Mouse (Mus musculus) cortical plate, adult 2 months (tissue): Measurements from ENCODE around the gene Tsc22d2.

ENCODE experiments used
- CTCF ChIP-seq: fragments of 200-500 bp; IDR thresholded peaks from 2 replicates; pipeline ENCODE4 v1.5.1; 2011; ENCODE audit warnings: mild to moderate bottlenecking, control low read depth, low read length; ENCODE audit not compliant: insufficient read depth; ENCODE audit errors: extremely low read depth
- POLR2A ChIP-seq: fragments of 200-500 bp; IDR thresholded peaks from 2 replicates; pipeline ENCODE4 v1.6.1; 2011; ENCODE audit warnings: mild to moderate bottlenecking, low read length, control low read depth; ENCODE audit not compliant: insufficient read depth; ENCODE audit errors: extremely low read depth

- TF ChIP-seq CTCF (no peak), POLR2A (no peak)
These were observed 4.5 kb downstream of the Tsc22d2 start for GRCm38 (mm10) chr3:58418724-58419705.
